Comparison of ENCODE assay signal across 9 mouse cellular contexts in the genomic region with DNA sequence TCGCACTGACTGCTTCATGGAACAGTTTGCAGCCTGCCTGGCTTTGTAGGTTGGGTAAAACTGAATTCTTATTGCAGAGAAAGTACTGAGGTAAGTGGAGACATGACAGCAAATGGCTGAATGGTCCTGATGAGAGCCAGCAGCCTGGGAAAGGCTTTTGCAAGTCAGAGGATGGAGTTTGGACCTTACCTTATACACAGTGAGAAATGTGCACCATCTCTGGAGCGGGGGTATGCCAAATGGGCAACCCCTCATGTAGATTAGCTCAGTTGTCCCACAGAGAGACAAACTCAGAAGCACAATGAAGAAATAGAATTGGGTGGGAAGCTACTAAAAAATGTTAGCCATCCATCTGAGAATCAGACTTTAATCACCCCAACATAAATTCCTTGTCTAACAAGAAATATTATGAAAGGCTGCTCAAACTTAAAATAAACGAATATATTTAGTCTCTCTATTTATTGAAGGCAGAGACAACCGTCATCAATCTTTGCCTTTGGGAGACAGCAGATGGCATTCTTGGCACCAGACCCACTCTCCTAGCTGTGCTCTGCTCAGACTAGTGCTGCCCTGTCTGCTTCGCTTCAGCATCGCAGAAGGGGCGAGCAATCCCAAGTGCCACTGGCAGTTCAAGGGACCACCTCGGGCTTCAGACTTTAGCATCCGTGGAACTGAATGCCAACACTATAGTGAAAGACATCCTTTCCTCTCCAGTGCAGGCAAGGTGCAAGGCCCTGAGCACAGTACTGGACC. TPM values are rescaled to one million over a fixed set of nuclear protein-coding genes. Genes with fewer than 3 reads are reported as not detected.
DNase-seq lines count a peak whose midpoint lies in the region; ATAC-seq and TF ChIP-seq lines count a peak whose summit lies in the region.
"Had no signal": no experiment of that assay in that cellular context is flagged by ENCODE, and none has a peak within 500 bp of the region (broad histone marks: within the 10 kb centered on the region; RNA-seq: fewer than 3 reads in every experiment).

No protein-coding gene starts in this region.

- H3K4me3 ChIP-seq in forebrain, postnatal 0 days (ENCODE audit: low read depth, low read length), result no peak overlapping the region
- H3K4me3 ChIP-seq in intestine, embryonic 15.5 days (replicated peaks), result no peak overlapping the region

- H3K27me3 ChIP-seq in forebrain, postnatal 0 days (ENCODE audit: insufficient read depth, low read length), result no peaks in the 10 kb centered on the region
- H3K27me3 ChIP-seq in intestine, embryonic 15.5 days (replicated peaks), result no peaks in the 10 kb centered on the region

- peak overlapping the region; percentile 68 for H3K27ac ChIP-seq in forebrain, postnatal 0 days (ENCODE audit: low read depth, low read length)
- H3K27ac ChIP-seq in intestine, embryonic 15.5 days, result no peak overlapping the region
- H3K27ac ChIP-seq: macrophage had no signal

- H3K9ac ChIP-seq in forebrain, postnatal 0 days, result no peak overlapping the region
- H3K9ac ChIP-seq in intestine, embryonic 15.5 days, result no peak overlapping the region

- 28% methylated on average over 9 of the region's 9 CpGs for WGBS in forebrain, postnatal 0 days
- 62% methylated on average over 9 of the region's 9 CpGs for WGBS in intestine, embryonic 15.5 days

- no peaks in the 10 kb centered on the region for H3K9me3 ChIP-seq in forebrain, postnatal 0 days (ENCODE audit: low read length)
- no peaks in the 10 kb centered on the region for H3K9me3 ChIP-seq in intestine, embryonic 15.5 days

- H3K4me1 ChIP-seq in forebrain, postnatal 0 days (ENCODE audit: insufficient read depth), result peaks cover 21% of the 10 kb centered on the region
- H3K4me1 ChIP-seq in intestine, embryonic 15.5 days (replicated peaks), result peaks cover 52% of the 10 kb centered on the region

- H3K4me2 ChIP-seq in forebrain, postnatal 0 days (ENCODE audit: low read depth), result no peak overlapping the region
- H3K4me2 ChIP-seq in intestine, embryonic 15.5 days (replicated peaks), result no peak overlapping the region

- peak; percentile 16 for DNase-seq in retina, adult 2 months (ENCODE audit: low read depth, low spot score)
- DNase-seq in retina, embryonic 14.5 days (ENCODE audit: low spot score), result no peak
- DNase-seq in forebrain, postnatal 0 days, result peak; percentile 86
- peak; percentile 42 to 84 for DNase-seq in left cerebral cortex, adult 8-10 months (ENCODE audit: low spot score in 2 of 2)
- DNase-seq in telencephalon, adult 2 months (ENCODE audit: low read depth, low spot score), result peak; percentile 89
- DNase-seq in lung, adult 18-20 months, result no peak

- peak; percentile 12; the same call in 1 of the 2 replicates for TF ChIP-seq CTCF in forebrain, postnatal 0 days (IDR thresholded peaks at IDR 0.05; ENCODE audit: low read depth)

- peak; percentile 87 for ATAC-seq in forebrain, postnatal 0 days
- ATAC-seq in intestine, embryonic 15.5 days, result no peak
- ATAC-seq in erythroblast, adult 5-6 weeks (replicated peaks; ENCODE audit: low FRiP score, poor library complexity, severe bottlenecking), result no peak

- H3K36me3 ChIP-seq in forebrain, postnatal 0 days (ENCODE audit: insufficient read depth), result no peaks in the 10 kb centered on the region
- H3K36me3 ChIP-seq in intestine, embryonic 15.5 days, result no peaks in the 10 kb centered on the region

RNA-seq across cellular contexts. Expression of a gene that starts 51.5 kb away (rescaled TPM):
- 20.9 and 23.4 TPM in 2 replicates for total RNA-seq in forebrain, postnatal 0 days (2014; rRNA removed)
- 14.5 and 20.9 TPM in 2 replicates for polyA plus RNA-seq in forebrain, postnatal 0 days (2015; fragmentation: Nextera tagmentation; extraction: Ambion mirVana)
- 10 to 100 TPM; 11.3 to 12.5 (median 12.0) TPM for total RNA-seq in left cerebral cortex, adult 8-10 months (2022)
- 22.1 and 22.7 TPM in 2 replicates for polyA plus RNA-seq in intestine, embryonic 15.5 days (2015; fragmentation: Nextera tagmentation; extraction: Ambion mirVana)
- 6.7 and 7.7 TPM in 2 replicates for total RNA-seq in erythroblast, adult 5-6 weeks (2015; ENCODE audit: low replicate concordance)
- 3.2 and 6.2 TPM in 2 replicates for total RNA-seq in erythroblast, adult 5-6 weeks (2017; ENCODE audit: low replicate concordance)

Comparison
In these comparisons a context has a peak if more than half of its experiments do, and no peak if none do; other contexts are left out.
1. DNase-seq: peak in retina, adult 2 months (single experiment), forebrain, postnatal 0 days (single experiment), left cerebral cortex, adult 8-10 months (2 of 2) and telencephalon, adult 2 months (single experiment); none in retina, embryonic 14.5 days (single experiment) and lung, adult 18-20 months (0 of 2).